Mouse (Mus musculus) heart, embryonic 14.5 days (tissue): ENCODE data around the gene Ptpn13. TPM values are rescaled to one million over a fixed set of nuclear protein-coding genes. Genes with fewer than 3 reads are reported as not detected.

ENCODE experiments used
- ATAC-seq: fragments of 200-750 bp; cut with Nextera tagmentation; 2 replicates; pipeline ENCODE4 v1.8.0; 2017; ENCODE audit warnings: low read depth, moderate TSS enrichment; ENCODE audit not compliant: insufficient number of reproducible peaks, insufficient read depth, low FRiP score
- H3K27ac ChIP-seq, 2 experiments: fragments of 200-500 bp in 1 of 2; fragments of 300-500 bp in 1 of 2; sonication (generic) in 1 of 2; replicated peaks in 1 of 2; 2 replicates each; pipeline ENCODE4 v1.5.1; 2012 to 2014; ENCODE audit warnings: low read depth in 2 of 2, low read length in 2 of 2, control low read depth in 1 of 2, mild to moderate bottlenecking in 1 of 2, mixed read lengths in 1 of 2; ENCODE audit not compliant: control insufficient read depth in 1 of 2, insufficient read depth in 1 of 2
- H3K27me3 ChIP-seq: fragments of 300-500 bp; sonication (generic); 2 replicates; pipeline ENCODE4 v1.6.1; 2014; ENCODE audit warnings: mild to moderate bottlenecking, low read length, control low read depth; ENCODE audit not compliant: control insufficient read depth, insufficient read depth
- H3K36me3 ChIP-seq: fragments of 300-500 bp; sonication (generic); 2 replicates; pipeline ENCODE4 v1.6.1; 2014; ENCODE audit warnings: mild to moderate bottlenecking, control low read depth, low read length, mixed read lengths; ENCODE audit not compliant: control insufficient read depth, insufficient read depth
- H3K4me1 ChIP-seq, 2 experiments: fragments of 200-500 bp in 1 of 2; fragments of 300-500 bp in 1 of 2; sonication (generic) in 1 of 2; 2 replicates each; pipeline ENCODE4 v1.6.1; 2012 to 2014; ENCODE audit warnings: low read length in 2 of 2, control low read depth in 1 of 2, mixed read lengths in 1 of 2; ENCODE audit not compliant: control insufficient read depth in 2 of 2, insufficient read depth in 2 of 2
- H3K4me2 ChIP-seq: fragments of 300-500 bp; sonication (generic); 2 replicates; pipeline ENCODE4 v1.6.1; 2014; ENCODE audit warnings: mild to moderate bottlenecking, low read length
- H3K4me3 ChIP-seq, 2 experiments: fragments of 200-500 bp in 1 of 2; fragments of 300-500 bp in 1 of 2; sonication (generic) in 1 of 2; 2 replicates each; pipeline ENCODE4 v1.5.1; 2012 to 2014; ENCODE audit warnings: low read length in 2 of 2, mild to moderate bottlenecking in 2 of 2, control low read depth in 1 of 2, low read depth in 1 of 2, moderate library complexity in 1 of 2; ENCODE audit not compliant: control insufficient read depth in 1 of 2, insufficient read depth in 1 of 2
- H3K9ac ChIP-seq: fragments of 300-500 bp; sonication (generic); 2 replicates; pipeline ENCODE4 v1.6.1; 2014; ENCODE audit warnings: mild to moderate bottlenecking, low read length
- H3K9me3 ChIP-seq: fragments of 300-500 bp; sonication (generic); 2 replicates; pipeline ENCODE4 v1.6.1; 2016; ENCODE audit warnings: low read length, control low read depth; ENCODE audit not compliant: control insufficient read depth
- WGBS: fragments of 180-500 bp; shearing (Covaris S2); extraction: QIAGEN DNeasy Blood & Tissue Kit; methylation state at CpG from one replicate; pipeline ENCODE4 v1.1.7; 2014; 5-methylcytosine and 5-hydroxymethylcytosine counted together
- polyA plus RNA-seq: library from polyadenylated mRNA; unstranded; fragments of >200 nt; fragmentation: Nextera tagmentation; extraction: Ambion mirVana; gene quantifications from 2 replicates; pipeline ENCODE4 v1.2.1, GENCODE M21; 2014

The Ptpn13 gene
- polyA plus RNA-seq, 1 experiment from 2014 or later: 9.3 TPM

DNA sequence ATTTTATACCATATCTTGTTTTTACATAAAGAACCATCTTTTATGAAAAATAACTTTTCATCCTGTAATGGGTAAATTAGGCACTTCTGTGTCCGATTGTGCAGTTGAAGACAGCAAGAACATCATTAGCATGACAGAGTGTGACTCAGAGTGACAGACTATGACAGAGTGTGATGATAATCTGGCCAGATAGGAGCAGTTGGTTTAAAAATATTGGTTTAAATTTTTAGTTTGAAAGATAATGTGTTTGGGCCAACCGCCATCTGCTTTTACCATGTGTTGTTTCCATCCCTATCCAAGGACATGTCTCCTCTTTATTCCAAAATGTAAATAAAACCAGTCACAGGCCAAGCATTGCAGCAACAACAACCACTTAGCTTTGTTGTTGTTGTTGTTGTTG lies 72.5 kb downstream of the Ptpn13 start:
- H3K9ac ChIP-seq: no peak overlapping the region
- ATAC-seq: no peak
- no peaks in the 10 kb centered on the region for H3K27me3 ChIP-seq
- no peaks in the 10 kb centered on the region for H3K4me1 ChIP-seq
- 0 out of 2 replicates have a peak, but pooled peaks cover 5% of the 10 kb centered on the region for H3K36me3 ChIP-seq
- WGBS: 90% methylated on average over 2 of the region's 2 CpGs
- no peaks in the 10 kb centered on the region for H3K9me3 ChIP-seq
- no peak overlapping the region for H3K4me2 ChIP-seq
- no peak overlapping the region for H3K27ac ChIP-seq
- no peak overlapping the region for H3K4me3 ChIP-seq

DNA sequence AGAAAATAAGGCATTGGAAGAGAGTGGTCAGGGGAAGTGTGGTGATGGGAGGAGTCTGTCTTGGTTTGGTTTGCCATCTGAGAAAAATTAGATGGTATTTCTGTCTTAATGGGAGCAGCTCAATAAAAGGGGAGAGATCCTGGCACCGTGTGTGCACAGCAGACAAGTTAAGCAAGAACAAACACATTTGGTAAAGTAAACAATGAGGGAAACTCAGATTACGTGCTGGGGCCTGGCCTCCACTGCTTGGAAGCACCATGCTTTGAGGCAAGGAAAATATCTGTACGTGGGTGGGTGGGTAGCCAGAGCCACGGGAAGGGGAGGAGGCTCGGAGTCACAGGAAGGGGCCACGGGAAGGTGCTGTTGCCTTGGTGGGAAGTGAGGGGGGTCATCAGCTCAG lies 74.3 kb downstream of the Ptpn13 start:
- Histone ChIP-seq H3K9me3 (no peaks in the 10 kb centered on the region), H3K36me3 (0 out of 2 replicates have a peak, but pooled peaks cover 4% of the 10 kb centered on the region), H3K9ac (no peak overlapping the region), H3K27me3 (no peaks in the 10 kb centered on the region), H3K27ac (no peak overlapping the region), H3K4me3 (no peak overlapping the region), H3K4me2 (no peak overlapping the region), H3K4me1 (no peaks in the 10 kb centered on the region)
- 45% methylated on average over 6 of the region's 6 CpGs for WGBS
- ATAC-seq: no peak

DNA sequence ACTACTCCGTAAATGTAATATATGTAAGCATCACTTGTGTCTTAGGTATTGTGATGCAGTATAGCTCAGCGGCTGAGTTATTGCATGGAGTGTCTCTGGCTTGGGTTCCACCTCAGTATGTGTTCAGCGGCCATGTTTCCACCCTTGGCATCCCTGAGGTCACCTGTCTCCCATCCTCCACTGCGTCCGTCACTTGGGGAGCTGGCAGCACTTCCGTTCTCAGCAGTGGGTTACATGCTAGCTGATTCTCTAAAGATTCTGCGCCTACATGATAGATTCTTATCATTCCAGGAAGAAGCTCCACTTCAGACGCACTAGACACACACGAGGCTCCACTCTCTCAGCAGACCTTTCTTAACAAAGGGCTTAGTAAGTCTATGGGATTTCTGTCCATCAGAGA lies 76.1 kb downstream of the Ptpn13 start:
- Histone ChIP-seq H3K36me3 (0 out of 2 replicates have a peak, but pooled peaks cover 4% of the 10 kb centered on the region), H3K27ac (no peak overlapping the region), H3K27me3 (no peaks in the 10 kb centered on the region), H3K9ac (no peak overlapping the region), H3K4me1 (no peaks in the 10 kb centered on the region), H3K4me2 (no peak overlapping the region), H3K9me3 (no peaks in the 10 kb centered on the region), H3K4me3 (no peak overlapping the region)
- no peak for ATAC-seq
- WGBS: 89% methylated on average over 9 of the region's 9 CpGs

DNA sequence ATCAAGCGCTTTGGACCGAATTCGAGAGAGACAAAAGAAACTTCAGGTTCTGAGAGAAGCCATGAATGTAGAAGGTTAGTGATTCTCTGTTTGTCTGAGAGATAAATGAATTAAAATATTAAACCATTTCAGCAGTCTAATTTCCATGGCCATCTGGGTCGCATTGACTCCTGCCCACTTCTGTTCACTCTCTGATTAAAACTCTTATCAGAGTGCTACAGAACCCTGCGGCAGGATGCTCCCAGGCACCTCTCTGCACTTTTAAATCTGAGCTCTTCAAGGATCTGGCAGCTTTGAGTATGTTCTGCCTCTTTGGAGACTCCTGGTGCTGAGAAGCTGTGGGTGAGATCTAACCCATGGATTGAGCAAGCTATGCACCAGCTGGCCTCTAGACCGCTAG lies 76.8 kb downstream of the Ptpn13 start:
- 81% methylated on average over 6 of the region's 6 CpGs for whole genome bisulfite sequencing
- H3K9me3 ChIP-seq: no peaks in the 10 kb centered on the region
- H3K4me2 ChIP-seq: no peak overlapping the region
- H3K4me1 ChIP-seq: no peaks in the 10 kb centered on the region
- H3K27me3 ChIP-seq: no peaks in the 10 kb centered on the region
- H3K4me3 ChIP-seq: no peak overlapping the region
- H3K36me3 ChIP-seq: 0 out of 2 replicates have a peak, but pooled peaks cover 4% of the 10 kb centered on the region
- no peak overlapping the region for H3K27ac ChIP-seq
- no peak overlapping the region for H3K9ac ChIP-seq
- no peak for ATAC-seq

DNA sequence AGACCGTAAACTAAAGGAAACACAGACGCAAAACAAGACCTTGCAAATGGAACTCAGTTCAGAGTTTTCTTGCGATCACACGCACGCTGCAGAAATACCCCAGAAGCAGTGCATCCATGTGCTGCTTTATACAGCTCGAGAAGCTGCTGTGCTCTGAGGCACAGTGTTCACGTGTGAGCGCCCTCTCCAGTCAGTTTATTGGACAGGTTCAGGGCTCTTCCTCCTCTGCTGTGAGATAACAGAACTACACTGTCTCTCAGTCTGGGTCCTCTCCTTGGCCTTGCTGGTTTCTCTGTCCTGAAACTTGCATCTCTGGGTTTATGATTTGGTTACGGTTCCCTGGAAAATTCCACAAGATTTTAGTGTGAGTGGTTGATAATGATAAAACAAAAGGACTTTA lies 88.2 kb downstream of the Ptpn13 start:
- Histone ChIP-seq H3K9ac (no peak overlapping the region), H3K4me3 (no peak overlapping the region), H3K27me3 (no peaks in the 10 kb centered on the region), H3K4me2 (no peak overlapping the region), H3K9me3 (no peaks in the 10 kb centered on the region), H3K4me1 (no peaks in the 10 kb centered on the region), H3K36me3 (peaks cover 6% of the 10 kb centered on the region), H3K27ac (no peak overlapping the region)
- WGBS: 78% methylated on average over 9 of the region's 9 CpGs
- no peak for ATAC-seq

DNA sequence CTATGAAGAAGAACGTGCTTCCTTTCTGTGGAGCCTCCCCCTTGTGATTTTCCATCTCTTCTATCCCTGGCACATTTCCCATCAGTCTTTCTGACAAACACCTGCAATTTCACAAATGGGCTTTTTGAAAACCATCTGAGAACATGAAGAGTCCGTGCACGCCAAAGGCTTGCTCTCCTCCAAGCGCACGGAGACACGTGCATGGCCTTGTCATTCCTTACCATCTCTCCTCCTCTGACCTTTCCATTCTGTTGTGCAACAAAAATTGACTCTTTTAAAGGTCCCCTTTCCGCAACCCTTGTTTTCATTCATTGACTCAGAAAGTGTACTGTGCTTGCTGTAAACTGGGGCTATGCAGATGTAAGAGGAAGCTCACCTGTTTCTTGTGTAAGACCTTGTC lies 89.4 kb downstream of the Ptpn13 start:
- Histone ChIP-seq H3K9me3 (no peaks in the 10 kb centered on the region), H3K4me1 (peaks cover 2 to 7% of the 10 kb centered on the region in 2 experiments; a peak in 1 of 4 replicates), H3K4me2 (no peak overlapping the region), H3K36me3 (peaks cover 6% of the 10 kb centered on the region), H3K27me3 (no peaks in the 10 kb centered on the region), H3K27ac (no peak overlapping the region), H3K9ac (no peak overlapping the region), H3K4me3 (no peak overlapping the region)
- no peak for ATAC-seq
- 93% methylated on average over 7 of the region's 7 CpGs for WGBS

DNA sequence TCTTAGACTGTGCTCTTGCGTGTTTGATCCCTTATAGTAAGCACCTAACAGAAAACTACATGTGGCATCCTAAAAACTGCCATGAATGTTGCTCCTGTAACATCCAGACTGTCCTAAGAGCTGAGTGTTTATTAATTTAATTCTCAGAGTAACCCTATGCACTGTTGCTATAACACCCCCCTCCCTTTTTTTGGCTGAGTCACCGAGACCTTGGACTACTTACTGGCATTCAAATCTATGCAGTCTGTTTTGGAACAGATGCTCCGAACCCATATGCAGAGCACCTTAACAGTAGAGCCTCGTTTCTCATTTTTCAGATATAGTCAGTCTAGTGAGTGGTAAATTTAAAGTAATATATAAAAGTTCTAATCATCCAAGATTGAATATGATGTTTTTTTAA lies 90.9 kb downstream of the Ptpn13 start:
- peaks cover 2 to 7% of the 10 kb centered on the region in 2 experiments; a peak in 1 of 4 replicates for H3K4me1 ChIP-seq
- no peak overlapping the region for H3K4me3 ChIP-seq
- H3K27ac ChIP-seq: no peak overlapping the region
- WGBS: 84% methylated on average over 4 of the region's 4 CpGs
- H3K4me2 ChIP-seq: no peak overlapping the region
- no peak overlapping the region for H3K9ac ChIP-seq
- H3K36me3 ChIP-seq: no peaks in the 10 kb centered on the region; the same call in 1 of the 2 replicates
- ATAC-seq: no peak
- no peaks in the 10 kb centered on the region for H3K9me3 ChIP-seq
- H3K27me3 ChIP-seq: no peaks in the 10 kb centered on the region

DNA sequence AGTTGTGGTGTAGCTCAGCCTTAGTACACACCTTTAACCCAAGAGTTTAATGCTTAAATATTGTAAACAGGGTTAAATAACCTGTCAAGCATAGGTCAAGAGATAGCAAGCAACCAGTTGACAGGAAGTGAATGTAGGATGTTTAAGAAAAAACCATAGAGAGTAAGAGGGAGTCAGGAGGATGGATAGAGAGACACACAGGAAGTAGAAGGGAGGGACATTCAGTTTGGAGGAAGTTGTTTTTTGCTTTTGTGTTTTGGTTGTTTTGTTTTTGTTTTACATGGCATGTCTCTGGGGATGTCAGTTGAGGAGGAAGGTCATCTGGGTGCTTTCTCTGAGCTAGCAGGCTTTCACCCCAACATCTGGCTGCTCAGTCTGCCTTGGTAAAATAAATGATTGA lies 91.6 kb downstream of the Ptpn13 start:
- no peak for ATAC-seq
- H3K4me3 ChIP-seq: no peak overlapping the region

More for the DNA sequence above, 91.6 kb downstream of the Ptpn13 start:
- no peaks in the 10 kb centered on the region for H3K27me3 ChIP-seq
- peaks cover 2 to 7% of the 10 kb centered on the region in 2 experiments; a peak in 1 of 4 replicates for H3K4me1 ChIP-seq
- H3K36me3 ChIP-seq: no peaks in the 10 kb centered on the region; the same call in 1 of the 2 replicates
- H3K9ac ChIP-seq: no peak overlapping the region
- no peak overlapping the region for H3K4me2 ChIP-seq
- no peaks in the 10 kb centered on the region for H3K9me3 ChIP-seq
- H3K27ac ChIP-seq: no peak overlapping the region
